Mouse (Mus musculus) frontal cortex, adult 2 months (tissue): Measurements from ENCODE around the gene Cbx3. TPM values are rescaled to one million over a fixed set of nuclear protein-coding genes. Genes with fewer than 3 reads are reported as not detected.
"Not testable (repeated sequence)": the region's sequence is repeated elsewhere in the genome, so short reads cannot be mapped to it uniquely, and the experiment has no call there.

Experiments
- DNase-seq, 2 experiments: peaks; one replicate each; pipeline ENCODE4 v3.0.0; 2022; ENCODE audit warnings: low spot score in 1 of 2; ENCODE audit errors: extremely low spot score in 1 of 2
- polyA plus RNA-seq: library from polyadenylated mRNA; depleted of rRNA; stranded (reverse); fragments of >200 nt; gene quantifications from 2 replicates; pipeline ENCODE4 v1.2.3, GENCODE M21; 2012

The Cbx3 gene
- polyA plus RNA-seq, 1 experiment: 116 TPM

DNA sequence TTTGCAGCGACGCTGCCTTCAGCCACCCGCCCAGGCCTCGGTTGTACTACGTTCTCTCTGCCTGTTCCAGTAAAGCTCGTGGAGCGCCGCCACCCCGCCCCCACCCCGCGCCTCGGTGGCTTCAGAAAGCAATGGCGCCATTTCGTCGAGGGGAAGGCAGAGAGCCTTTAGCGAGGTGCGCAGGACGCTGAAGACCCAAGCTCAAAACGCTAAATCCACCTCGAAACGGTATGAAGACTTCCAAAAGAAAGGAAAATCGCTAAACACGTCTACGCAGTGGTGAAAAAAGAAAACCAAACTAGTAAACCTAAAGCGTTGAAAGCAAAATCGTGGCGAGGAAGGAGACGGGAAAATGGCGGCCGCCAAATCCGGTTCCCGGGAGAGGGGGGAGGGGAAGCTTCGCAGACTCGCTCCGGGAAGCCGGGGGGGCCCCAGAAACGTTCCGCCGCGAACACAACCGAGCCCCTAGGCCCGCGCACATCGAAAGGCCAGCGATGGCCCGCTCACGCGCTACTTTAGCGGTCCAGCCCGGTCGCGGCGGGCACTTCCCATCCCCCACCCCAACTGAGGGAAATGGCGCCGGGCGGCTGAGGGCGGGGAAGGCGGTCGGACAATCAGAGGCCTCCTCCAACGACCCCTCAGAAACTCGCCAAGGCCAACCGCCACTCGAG is 1.1 kb upstream of the Cbx3 start:
- peak; percentile 26 to 71 for DNase-seq

DNA sequence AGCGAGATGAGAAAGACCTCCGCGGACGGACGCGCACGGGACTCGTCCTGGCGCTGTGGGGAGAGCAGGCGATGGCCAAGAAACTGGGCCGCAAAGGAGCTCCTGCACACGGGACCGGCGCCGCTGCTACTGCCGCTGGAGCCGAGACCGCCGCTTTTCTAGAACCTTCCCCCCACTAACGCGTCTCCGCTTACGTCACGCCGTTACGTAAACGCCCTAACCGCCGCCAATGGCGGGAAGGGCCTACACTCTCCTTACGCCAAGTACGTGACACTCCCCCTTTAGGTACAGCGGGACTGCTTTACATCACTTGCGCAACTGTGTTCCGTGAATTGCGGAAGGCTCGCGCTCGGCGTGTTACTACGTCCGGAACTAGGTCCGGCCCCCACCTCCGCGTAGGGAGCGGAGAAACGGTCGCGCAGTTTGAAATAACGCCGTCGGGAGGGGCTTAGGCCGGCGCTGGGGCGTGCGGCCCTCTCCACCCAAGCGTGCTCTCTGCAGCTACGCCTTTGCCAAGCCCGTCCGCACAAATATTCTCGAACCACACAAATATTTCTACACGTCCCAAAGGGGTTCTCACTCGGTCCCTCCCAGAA is 347 bp upstream of the Cbx3 start, which contains the start of gene Hnrnpa2b1:
Hnrnpa2b1 (minus strand) TSS at position 180 of the 596 bp plus-strand sequence.
- DNase-seq: peak; percentile 96 to 100

DNA sequence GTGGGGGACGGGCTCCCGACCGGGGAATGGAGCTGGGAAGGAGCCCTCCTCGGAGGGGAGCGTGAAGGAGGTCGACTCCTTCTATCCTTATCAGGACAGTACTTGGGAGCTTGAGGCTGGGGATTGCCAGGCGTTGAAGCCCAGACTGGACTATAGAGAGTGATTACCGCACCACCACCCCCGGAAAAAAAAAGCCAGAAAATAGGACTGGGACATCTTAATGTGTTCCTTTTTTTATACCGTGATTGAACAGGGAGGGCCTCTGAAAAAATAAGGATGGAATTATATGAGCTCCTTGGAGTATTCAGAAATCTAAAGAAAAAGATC is 982 bp downstream of the Cbx3 start:
- no peak for DNase-seq

DNA sequence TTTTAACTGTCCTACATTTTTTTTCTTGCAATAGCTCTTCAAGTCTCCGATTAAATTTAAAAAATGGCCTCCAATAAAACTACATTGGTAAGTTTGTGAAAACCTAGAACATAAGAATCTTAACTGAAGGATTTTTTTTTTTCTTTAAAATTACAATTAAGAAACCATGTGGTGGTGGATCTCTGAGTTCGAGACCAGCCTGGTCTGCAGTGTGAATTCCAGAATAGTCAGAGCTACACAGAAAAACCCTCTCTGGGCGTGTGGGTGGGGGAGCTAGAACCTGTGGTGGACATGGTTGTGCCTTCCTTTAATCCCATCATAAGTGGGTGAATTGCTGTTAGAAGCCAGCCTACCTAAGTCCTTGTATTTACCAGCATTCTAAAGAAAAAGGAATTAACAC is 1.6 kb downstream of the Cbx3 start:
- no peak for DNase-seq

DNA sequence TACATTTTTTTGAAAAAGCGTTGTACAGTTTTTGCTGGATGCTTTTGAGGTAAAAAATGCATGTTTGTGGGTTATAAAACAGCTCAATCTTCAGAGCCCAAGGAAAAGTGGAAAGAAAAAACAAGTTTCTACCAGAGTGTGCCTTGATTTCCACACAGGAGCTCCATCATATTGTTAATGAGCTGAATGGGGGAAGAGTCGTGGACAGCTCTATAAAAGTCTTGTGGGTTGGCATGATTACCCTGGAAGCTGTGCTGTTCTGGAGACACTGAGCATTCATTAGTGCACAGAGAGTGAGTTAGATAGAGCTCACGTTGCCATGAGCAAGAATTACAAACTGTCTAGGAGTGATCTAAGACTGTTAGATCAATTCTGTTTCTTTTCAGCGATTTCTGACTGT is 2.1 kb downstream of the Cbx3 start:
- no peak for DNase-seq

DNA sequence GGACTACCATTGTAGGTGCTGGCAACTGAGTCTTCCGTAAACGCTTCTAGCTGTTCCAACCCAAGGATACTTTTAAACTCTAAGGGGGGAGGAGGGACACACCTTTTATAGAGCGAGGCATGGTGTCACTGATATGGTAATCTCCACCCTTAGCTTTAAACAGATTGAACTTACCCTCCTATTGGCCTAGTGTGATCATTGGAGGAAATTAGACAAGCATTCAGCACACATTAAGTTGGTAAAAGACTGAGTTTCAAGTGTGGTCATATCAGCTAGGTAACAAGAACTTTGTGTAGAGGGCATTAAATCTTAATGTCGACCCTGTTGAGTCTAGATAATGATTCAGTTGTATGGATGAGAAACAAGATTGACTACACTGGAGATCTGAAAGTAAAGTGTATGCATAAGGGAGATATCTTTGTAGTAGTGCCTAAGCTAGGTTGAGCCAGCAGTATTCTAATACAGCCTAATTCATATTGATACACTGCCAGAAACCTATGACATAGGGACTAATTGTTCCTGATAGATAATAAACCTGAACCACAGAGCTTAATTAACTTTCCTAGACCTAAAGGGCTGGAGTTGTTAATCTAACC is 9.1 kb downstream of the Cbx3 start:
- DNase-seq: no peak

DNA sequence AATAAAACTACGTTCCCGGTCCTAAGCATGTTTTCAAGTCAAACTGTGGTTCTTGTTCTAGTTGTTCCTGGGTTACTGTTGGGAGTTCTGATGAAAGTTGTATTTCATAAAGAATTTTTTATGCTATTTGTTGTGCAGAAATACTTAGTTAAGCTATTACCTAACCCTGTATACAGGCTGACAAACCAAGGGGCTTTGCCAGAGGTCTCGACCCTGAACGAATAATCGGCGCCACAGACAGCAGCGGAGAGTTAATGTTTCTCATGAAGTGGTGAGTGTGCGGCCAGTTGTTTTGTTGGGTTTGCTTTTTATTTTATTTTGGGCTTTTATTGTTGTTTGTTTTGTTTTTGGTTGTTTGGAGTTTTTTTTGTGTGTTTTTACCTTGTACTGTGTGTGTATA is 11.4 kb downstream of the Cbx3 start:
- no peak for DNase-seq

DNA sequence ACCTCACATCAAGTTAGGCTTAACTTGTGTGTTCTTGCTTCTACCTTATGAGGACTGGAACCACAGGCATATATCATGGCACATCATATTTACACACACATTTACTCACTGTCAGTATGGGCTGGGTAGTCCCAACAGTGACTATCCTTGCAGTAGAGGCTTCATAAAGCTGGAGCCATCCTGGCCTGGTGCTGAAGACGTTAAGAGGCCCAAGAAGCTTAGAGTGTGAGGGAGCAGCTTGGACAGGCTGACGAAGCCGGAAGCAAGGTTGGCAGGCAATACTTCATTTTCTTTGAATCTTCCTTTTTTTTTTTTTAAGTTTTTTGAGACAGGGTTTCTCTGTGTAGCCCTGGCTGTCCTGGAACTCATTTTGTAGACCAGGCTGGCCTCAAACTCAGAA is 13.7 kb downstream of the Cbx3 start:
- DNase-seq: no peak

DNA sequence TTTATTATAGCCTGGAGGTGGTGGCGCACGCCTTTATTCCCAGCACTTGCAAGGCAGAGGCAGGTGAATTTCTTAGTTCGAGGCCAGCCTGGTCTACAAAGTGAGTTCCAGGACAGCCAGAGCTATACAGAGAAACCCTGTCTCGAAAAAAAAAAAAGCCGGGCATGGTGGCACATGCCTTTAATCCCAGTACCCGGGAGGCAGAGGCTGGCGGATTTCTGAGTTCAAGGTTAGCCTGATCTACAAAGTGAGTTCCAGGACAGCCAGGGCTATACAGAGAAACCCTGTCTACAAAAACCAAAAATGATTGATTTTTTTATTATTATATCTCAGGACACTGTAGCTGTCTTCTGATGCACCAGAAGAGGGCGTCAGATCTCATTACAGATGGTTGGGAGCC is 14.4 kb downstream of the Cbx3 start:
- not testable (repeated sequence) for DNase-seq

DNA sequence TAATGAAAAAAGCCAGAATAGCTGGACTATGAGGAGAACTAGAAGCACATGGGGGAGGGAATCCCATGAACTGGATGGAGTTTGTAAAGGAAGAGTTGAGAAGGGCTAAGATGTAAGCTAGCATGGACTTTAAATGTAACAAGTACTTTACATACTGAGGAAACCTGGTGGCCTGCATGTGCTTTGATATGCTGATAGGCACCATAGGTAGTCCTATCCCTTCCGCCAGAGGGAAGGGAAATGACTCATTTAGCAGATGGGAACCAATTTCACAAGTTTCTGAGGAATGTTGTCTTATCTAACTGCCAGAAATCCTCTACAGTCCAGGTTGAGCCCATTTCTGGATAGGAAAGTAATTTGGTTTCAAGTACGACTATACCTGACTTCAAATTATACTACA is 15.5 kb downstream of the Cbx3 start:
- peak in 1 of 2 experiments; percentile 26 for DNase-seq

DNA sequence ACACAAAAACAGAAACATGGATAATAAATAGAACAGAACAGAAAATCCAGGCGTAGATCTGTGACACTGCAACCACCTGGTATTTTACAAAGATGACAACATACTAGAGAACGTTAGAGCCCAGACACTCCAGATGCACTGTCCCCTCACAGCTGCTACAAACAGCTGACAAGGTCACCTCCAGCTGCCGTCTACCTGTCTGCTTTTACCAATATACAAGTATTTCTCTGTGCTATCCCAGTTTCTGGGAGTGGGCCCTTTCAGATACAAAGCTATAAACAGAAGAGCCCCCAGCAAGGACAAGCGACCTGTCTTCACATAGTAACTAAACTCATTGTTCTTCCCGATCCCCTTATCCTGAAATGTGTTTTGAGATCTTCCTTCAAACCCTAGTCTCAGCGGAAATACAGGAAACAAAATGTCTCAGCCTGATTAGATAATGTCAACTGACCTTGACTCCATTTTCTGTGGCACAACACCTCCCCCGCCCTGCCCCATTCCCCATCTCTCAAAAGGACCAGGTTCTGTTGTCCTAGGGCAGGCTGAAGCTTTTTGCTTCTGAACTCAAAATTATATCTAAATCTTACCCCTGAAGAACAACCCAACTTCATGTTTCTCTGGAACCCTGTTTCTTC is 16.0 kb downstream of the Cbx3 start:
- no peak for DNase-seq

DNA sequence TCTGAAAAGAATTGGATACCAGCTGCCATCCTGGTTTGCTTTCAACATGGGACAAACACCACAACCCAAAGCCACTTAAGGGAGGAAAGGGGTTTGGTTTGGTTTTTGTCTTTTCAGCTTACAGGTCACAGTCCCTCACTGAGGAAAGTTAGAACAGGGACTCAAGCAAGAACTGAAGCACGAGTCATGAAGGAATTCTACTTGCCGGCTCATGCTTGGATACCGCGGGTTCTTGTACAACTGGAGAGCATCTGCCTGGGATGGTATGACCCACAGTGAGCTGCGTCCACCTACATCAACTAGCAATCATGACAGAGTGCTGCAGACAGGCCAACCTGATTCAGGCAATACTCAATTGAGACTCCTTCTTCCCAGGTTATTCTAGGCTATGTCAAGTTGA is 16.6 kb downstream of the Cbx3 start:
- DNase-seq: no peak

DNA sequence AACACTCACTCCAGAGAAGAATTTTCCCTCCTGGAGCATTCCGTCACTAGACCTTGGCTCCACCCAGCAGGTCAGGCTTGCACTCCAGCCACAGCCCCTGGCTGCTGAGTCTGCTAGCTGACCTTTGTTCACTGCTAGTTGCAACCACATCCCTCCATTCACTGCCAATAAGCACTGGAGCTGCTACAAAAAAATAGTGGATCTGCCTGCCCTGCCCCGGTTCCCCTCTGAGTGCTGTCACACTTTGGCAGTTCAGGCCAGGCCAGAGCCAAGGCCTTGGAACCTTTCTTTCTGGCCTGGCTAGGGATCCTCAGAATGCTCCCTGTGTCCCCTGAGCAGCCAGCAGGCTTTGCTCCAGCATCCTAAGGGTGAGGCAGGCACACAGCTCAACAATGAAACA is 19.6 kb downstream of the Cbx3 start:
- DNase-seq: no peak

DNA sequence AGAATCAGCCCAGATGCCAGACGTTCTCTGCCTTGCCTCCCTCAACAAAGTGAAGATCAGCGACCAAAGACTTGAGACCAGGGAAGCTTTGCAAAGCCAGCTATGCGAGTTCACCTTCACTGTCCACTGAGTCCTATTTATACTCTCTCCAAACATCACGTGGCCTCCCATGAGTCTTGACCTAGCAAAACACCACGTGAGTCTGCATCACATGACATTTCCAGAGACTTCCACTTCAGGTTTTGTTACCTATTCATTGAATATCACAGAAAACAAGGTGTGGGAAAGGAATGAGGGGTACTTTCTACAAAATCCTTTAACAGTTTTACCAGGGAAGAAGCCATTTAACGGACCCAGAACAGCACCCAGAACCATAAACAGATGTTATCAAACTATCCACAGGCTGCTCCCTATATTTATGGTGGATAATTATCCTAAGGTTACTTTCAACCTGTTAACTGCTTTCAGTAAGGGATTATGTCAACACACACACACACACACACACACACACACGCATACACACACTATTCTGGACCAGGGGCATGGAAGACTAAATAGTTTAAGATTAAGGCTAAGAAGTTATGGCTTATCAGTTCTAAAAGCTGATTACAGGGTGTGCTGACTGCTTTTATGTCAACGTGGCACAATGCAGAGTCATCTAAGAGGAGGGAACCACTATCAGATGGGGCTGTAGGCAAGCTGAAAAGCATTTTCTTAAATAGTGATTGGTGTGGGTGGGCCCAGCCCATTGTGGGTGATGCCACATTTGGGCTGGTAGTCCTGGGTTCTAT is 27.4 kb downstream of the Cbx3 start:
- DNase-seq: no peak

DNA sequence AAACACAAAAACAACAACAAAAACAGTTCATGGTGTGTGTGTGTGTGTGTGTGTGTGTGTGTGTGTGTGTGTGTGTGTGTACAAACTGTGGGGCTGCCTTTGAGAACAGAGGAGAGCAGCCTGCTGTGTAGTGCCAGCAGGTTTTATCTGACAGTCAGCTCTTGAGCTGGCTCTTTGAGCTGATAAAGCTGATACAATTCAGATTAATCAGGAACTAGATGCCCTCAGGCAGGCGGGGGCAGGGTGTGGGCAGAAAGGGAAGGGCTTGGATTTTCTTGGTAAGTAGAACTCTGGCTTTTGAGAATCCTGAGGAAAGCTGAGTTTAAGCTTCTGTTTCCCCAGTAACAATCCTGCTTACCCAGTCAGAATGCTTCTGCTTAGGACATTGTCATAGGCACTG is 35.5 kb downstream of the Cbx3 start:
- no peak for DNase-seq

DNA sequence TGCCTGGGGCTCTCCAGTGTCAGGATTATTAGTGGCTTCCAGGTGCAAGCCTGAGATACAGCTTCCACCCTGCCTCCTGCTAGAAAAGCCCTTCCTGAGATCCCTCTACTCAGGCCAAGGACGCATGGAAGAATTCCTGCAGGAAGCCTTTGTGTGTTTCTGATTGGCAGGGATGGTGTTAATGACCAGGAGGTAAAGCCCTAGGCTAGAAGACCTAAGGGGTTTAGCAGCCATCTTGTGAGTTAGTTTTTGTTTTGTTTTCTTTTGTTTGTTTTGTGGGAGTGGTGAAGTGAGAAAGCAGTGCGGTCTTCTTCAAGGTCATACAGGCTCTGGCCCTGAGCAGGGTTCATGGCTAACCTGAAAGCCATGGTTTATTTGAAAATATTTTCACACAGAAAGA is 37.4 kb downstream of the Cbx3 start:
- no peak for DNase-seq

DNA sequence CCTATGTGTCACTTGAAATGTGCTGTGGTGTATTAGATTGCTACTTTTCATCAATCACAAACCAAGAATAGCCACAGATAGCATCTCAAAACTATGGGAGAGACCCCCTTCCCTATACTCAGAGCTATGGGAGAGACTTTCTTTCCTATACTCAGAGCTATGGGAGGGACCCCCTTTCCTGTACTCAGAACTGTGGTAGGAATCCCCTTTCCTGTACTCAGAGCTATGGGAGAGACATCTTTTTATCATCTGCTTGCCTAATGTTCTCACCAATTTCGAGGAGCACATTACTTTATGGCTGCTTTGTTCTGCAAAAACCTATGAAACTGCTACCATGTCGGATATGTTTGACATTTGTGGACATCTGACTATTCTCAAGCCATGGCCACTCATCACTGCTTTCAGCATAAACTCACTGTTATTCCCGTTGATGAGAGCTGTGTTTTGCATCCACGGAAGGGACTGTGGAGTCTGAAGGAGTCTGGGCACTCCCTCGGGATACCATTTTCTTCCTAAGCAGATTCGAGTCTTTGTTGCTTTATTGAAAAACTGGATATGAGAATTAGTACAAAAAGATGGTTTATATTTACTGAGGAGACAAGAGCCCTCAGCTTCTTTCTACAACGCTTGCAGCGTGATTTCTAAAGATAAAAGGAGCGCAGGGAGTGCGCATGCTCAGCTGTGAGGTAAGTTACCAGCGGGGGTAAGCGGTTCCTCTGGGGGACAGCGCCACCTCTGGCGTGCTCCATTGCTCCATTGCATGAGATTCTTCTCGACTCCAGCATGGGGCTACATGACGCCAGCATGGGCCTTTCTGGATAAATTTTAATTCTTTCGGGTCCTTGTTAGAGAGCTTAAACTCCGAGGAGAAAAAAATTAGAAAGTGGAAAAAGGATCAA is 38.8 kb downstream of the Cbx3 start:
- peak in 1 of 2 experiments; percentile 83 for DNase-seq

DNA sequence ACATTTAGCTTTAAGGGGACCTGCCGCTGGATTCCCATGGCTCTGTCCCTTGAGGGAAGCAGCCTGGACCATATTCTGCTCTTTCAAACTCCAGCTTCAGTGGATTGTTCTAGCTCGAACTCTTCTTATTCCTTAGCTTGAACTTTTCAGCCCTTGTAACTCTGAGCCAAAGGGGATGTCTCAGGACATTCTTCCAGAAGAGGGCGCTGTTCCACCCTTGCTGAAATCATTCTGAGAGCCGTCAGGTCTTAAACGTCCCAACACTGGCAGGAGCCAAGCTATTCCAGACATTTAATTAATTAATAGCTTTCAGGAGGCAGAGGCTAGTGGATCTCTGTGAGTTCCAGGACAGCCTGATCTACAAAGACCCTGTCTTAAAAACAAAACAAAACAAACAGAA is 39.9 kb downstream of the Cbx3 start:
- DNase-seq: peak in 1 of 2 experiments; percentile 51

DNA sequence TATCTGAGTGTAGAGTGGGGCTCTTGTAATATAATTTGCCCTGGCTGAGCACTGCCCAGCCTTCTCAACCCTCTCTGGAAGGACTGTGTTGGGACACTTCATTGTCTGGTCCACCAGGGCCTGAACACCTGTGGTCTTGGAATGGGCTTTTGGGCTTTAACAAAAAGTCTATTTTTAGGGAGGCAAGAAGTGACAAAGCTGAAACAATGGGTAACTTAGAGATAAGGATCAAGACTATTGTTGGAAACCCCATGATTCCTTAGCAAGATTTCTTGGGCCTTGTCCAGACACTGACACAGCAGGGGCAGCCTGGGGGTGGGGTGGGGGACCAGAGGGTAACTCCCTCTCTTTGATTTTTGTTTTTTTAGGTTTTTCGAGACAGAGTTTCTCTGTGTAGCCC is 40.8 kb downstream of the Cbx3 start:
- no peak for DNase-seq

DNA sequence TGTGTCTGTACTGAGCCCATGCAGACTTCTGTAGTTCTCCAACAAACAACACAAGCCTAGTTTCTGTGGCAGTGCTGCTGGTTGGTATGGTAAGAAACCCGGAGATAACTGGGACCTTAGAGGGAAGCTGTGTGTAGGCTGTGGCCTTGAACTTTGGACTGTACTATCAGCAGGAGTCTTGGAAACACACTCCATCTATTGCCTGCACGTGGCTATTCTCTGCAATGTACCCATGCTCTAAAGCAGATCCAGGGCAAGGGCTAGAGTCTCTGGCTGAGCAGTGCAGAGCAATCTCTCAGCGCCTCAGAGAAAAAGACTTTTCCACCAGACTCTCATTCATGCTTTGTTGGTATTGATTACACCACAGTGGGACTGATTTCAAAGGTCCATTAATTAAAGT is 43.6 kb downstream of the Cbx3 start:
- no peak for DNase-seq
